Mouse (Mus musculus): ENCODE data around the gene Nuak1.

Nuak1 gene

DNA sequence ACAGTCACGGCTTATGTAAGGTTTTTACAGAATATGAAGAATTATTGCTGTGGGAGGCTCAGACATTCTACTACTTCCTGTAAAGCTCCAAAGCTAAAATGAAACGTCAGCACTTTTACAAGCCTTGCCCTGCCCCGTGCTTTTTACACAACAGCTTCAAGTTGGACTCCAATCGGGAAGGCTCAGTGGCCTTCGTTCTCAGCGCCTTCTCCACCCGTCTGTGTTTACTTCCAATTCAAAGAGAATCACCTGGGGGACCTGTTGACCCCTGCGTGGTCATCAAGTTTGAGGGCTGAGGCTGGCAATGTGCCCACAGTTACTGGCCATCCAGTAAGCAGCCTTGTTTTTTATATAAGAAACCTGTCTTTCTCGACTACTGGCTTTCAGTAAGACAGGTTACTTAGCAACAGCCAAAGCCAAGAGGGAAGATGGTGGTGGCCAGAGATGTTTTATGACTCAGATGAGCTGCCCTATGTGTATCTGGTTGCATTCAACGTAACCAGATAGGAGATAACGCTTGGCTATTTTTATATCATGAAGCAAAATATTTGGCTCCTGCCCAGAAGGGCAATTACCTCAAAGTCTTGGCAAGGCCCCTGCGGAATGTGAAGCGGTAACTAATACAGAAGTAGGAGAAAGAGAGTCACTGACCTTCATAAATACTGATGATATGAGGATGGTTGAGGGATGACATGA is 31.3 kb downstream of the Nuak1 start:
- DNase-seq (ENCODE audit: low spot score): no peak

DNA sequence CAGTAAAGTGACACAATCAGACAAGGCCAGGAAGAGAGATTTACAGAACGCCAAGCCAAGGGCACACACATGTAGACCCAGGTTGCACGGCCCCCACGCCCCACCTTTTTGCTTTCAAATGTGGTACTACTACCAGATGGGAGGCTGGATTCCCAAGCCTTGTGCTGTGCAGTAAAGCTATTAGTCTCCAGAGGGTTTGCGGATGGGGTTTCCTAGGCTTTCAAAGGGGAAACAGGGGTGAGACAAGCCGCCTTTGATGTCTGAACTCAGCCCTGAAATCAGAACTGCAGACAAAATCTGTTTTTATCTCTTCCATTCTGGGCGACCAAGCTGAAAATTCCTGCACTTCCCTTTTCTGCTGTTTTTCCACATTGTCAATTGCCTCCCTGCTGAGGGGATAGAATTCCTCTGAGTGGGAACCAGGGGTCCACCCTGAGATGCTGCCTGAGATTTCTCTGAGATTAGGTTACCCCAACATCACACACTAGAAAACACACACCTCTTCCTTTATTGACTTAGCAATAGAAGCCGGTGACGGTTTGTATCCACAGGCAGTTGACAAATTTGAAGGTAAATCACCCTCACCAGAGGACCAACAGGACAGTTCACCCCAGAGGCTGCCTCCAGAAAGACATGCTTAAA is 35.1 kb downstream of the Nuak1 start:
- DNase-seq (ENCODE audit: low spot score): no peak

DNA sequence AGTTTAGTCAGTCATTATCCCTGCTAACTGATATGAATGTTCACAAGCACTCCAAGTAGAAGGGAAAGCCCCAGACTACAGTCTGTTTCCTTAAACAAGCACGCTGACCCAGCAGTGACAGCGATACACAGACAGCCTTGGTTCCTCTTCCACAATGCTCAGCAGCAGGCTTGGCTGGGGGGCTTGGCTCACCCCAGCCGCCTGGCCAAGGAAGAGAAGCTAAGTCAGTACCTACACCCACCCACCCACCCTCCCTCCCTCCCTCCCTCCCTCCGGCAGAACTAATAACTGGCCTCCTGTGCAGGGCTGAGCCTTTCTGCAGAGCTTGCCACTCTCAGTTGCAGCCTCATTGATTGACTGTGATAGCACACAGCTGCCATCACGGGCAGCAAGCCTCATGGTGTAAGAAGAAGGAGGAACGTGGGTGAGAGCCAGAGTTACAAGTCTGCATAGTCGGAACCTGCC is 38.5 kb downstream of the Nuak1 start:
- DNase-seq (ENCODE audit: low spot score): no peak

DNA sequence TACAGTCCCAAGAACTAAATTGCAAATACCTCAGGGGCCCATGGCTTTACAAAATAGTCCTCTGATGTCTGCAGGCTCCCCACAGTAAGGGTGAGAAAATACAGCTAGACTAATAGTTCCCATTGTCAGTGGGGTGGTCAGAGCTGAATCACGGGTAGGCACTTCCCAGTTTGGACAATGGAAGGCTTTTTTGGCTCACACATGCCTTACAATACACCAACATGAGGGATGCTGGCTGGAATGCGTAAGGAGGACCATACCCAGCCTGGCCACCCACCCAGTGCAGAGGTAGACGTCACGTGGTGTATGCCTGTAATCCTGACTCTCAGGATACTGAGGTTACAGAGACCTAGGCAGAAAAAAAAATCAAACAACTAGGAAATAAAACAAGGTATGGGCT is 39.2 kb downstream of the Nuak1 start:
- DNase-seq (ENCODE audit: low spot score): no peak

DNA sequence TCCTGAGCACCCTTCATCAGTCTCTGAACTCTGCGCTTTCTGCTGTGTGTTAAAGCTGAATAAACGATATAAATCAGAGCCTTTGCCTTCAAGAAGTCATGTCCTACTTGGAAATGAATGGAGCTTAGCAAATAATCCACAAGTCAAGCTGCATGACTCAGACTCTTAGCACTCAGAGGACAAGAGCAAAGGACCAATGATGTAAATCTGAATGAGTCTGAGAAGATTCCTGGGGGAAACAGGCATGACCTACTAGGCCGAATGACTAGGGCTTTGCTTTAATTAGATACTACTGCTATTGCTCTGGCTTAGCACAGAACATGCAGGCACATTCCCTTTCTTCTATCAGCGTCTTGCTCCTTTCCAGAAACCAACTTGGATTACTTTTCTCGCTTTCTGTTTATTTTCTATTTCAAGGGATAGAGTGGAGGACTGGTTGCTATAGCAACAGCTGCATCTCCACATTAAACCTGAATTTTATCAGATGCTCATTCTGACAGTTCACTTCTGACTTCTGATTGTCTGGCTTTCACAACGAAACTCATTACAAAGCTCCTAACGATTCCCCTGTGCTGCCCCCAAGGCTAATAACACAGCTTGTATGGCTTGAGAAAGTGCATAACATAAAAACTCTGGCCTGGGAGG is 40.2 kb downstream of the Nuak1 start:
- no peak for DNase-seq (ENCODE audit: low spot score)

DNA sequence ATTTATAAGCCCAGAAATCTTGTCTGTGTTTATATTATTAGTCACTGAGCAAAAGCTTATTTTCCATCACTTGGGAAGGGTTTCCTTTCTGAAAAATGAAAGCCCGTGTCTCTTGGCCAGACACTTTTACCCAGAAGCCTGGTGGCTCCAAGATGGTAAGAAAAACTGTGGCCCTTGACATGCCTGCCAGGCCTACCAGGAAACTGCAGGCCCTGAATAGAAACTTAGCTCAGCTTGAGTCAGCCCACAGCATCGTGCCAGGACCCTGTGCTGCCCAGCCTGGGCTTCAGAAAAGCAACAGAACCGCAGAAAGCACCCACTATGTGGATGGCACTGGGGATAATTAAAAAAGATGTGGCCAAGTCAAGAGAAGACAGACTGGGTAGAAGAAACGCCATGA is 43.1 kb downstream of the Nuak1 start:
- DNase-seq (ENCODE audit: low spot score): no peak

DNA sequence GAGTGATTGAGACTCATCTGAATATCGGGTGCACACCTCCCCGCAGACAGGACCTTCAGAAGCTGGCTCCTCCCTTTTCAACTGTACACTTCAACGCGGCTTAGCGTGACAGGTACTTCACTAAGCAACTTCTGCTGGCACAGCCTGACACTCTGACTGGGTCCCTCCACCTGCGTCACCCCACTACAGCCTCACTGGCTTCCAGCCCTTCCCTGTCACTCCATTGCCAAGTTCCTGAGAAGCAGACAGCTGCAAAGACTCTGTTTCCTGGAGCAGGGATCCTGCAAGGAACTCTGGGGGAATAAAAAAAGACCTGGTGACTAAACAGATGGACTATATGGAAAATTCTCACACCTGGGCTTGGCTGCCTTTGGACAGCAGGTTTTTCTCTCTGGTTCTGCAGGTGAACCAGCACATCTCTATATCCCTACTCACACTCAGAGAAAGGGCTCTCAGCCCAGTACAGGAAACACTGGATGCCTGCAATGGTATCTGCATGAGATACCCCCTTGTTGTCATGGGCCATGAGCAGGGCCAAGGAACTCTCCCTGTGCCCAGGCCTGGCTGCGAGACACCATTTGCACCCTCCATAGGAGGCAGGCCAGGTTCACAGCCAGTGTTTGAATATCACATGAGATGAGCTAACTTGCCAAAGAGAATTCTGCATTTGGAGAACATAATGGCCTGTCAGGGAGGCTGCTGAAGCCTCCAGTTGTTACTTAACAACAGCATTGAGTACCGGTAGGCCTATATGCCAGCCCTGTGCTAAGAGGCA is 44.3 kb downstream of the Nuak1 start:
- no peak for DNase-seq (ENCODE audit: low spot score)

DNA sequence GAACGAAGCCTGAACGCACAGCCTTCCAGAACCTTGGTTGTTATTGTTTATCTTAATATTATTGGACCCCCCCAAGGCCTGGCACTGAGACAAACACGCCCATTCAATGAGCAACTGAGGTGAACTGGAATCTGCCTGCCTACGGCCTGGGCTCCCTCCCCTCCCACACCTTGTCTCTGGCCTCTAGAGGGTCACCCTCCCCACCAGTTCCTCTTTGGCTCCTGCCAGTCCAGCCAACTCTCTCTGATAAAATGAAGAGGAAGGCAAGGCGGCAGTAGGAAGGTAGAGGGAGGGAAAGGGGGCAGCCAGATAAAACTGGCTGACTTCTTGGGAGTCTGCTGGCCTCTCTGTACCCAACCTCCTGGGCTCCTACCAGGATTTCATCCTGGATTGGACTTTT is 45.1 kb downstream of the Nuak1 start:
- DNase-seq (ENCODE audit: low spot score): no peak

DNA sequence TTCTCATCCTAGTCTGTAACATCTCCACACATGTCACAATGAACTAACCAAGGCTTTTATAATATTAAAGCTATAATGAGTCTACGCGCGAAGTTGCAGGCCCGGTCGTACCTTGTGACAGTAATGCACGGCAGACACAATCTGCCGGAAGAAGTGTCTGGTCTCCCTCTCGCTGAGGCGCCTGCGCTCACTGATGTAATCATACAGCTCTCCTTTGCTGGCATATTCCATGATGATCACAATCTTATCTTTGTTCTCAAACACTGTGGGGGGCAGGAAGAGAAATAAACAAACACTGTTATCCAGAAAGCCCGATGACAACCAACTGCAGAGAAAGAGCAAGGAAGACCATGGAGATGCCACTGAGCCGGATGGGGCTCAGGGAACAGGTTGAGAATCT is 46.5 kb downstream of the Nuak1 start:
- DNase-seq (ENCODE audit: low spot score): no peak

DNA sequence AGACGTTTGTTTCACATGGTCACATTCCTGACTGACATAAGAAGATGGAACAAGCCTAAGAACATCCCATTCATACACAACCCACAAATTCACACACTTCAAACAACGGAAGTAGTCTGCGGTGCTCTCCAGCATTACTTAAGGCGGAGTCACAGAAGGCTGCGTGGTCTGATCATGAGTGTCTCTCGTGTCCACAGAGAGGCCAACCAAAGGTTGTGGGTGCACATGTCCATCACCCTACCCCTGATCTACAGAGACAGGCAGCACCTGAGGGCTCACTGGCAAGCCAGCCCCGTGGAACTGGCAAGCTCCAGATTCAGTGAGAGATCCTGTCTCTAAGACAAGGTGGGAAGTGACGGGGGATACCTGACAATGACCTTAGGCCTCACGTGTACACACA is 47.0 kb downstream of the Nuak1 start:
- no peak for DNase-seq (ENCODE audit: low spot score)

DNA sequence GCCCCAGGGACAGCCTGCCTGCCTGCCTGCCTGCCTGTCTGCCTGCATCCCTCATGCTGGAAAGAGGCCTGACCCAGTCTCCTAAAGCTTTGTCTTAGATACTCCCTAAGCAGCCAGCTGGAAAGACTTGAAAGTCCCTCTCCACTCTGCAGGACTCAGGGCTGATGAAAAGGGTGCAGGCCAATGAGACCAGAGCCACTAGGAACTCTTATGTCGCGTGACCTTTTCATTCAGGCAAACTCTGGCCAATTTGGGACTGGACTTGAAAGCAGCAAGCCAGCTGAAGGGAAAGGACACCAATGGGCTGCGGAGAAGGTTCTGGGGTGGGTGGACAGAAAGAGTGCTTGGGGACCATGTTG is 47.7 kb downstream of the Nuak1 start:
- no peak for DNase-seq (ENCODE audit: low spot score)

DNA sequence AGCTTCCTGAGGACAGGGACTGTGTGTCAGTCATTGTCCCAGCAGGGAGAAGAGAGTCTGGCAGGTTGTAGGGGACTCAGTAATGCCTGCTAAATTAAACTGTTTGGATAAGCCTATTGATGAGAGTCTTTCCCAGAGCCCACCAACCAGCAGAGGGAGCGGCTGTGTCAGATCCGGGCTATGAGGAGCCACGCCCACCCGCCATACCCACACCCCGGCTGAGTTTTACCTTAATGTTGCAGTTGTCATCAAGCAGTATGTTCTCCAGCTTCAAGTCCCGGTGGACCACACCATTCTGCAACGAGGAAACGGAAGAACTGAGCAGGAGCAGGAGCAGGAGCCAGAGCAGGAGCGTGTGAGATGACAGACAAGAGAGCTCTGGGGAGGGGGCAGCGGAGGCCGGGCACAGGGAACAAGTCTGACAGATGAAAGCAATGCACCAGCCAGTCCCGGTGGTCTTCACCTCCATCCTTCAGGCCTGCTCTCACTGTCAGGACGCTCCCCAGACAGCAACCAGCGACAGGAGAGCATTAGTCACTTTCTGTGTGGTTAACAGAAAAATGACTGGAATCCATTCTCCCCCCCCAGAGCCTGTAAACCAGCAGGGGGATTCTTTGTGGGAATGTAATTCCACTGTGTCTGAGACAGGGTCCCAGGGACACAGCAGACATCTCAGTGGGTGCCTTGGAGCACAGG is 48.2 kb downstream of the Nuak1 start:
- DNase-seq (ENCODE audit: low spot score): no peak

DNA sequence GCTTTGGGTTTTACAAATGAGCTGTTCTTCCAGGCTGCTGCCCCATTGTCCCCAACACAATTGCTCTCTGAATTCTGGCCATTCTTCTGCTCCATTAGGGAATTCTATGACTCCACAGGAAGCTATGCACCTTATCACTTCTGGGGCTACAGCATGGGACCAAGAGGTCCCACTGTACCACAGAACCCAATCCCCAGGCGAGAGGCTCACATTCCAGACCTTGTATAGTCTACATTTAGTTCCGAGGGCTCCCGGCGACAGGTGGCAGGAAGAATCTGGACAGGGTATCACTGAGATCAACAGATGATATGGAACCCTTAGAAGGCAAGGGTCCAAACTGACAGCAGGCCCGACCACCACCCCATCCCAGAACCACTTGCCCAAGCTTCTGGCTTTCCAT is 50.7 kb downstream of the Nuak1 start:
- DNase-seq (ENCODE audit: low spot score): no peak

DNA sequence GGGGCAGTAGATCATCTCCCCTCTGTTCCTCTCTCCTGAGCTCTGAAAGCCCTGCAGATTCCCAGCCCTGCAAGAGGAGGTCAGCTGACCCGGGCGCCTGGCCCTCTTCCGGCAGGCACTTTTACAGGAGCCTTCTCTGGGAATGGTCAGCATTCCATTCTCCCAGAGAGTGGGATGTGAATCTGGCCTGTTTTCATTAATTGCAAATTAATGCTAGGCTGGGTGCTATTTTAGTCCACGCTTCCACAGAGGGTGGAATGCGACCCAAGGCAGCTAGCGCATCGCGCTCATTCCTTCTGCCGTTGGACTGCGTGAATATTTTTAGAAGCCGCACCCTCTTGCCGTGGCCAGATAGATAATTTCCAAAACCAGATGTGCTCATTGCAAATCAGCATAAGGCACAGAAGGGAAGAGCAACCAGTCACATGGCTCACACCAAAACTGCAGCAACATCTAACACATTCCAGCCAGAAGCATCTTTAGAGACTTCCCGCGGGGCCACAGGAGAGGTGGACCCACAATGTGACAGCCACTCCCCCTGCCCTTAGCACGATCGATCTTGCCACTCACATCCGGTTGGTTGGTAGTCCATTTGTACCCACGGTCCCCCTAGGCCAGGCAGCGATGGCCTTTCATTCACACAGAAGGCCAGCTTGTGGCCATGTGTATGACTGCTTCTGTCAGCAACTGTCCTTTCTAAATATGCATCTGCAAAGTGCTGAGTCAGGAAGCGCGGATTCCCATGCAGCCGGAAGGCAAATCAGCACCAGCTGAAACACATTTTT is 51.8 kb downstream of the Nuak1 start:
- DNase-seq (ENCODE audit: low spot score): peak; percentile 61

DNA sequence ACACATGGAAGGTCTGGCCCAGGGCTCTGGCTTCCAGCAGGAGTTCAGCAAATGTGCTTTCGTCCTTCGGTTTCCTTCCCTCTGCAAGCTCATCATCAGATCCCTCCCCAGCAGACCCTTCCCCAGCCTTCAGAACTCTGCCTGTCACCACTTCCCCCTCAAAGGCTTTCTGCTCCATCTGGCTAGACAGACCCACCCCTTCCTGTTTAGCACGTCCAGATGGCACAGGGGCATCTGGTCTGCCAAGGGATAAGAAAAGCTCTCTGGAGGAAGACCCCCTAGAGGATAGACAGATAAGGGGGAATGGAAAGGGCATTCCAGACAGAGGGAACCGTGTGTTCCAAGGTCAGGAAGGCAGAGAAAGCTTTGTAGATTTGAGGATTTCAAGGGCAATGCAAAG is 53.1 kb downstream of the Nuak1 start:
- DNase-seq (ENCODE audit: low spot score): peak; percentile 33

DNA sequence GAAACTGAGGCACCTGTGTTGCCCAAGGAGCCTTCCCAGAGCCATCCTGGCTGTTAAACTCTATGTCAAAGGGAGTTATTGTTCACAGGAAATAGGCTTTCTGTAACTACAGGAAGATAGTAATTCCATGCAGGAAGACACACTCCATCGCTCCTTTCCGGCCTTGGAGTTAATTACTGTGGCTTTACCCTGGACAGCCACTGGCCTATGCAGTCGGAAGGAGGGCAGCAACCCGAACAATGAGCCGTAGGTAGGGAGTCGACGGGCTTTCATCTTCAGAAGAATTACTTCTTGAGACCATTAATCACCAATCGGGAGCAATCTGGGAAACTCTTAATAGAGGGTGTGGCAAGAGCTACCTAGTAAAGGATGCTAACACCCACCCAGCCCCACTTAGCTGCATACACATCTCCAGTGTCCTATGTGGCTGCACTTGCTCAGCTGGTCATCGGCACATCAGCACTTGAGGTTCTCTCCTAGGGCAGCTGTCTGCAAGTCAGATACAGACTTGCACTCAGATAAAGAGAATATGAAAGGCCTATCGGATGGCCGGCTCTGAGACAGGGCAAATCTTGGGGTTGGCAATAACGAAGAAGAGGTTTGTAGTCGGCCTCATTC is 53.7 kb downstream of the Nuak1 start:
- DNase-seq (ENCODE audit: low spot score): no peak

DNA sequence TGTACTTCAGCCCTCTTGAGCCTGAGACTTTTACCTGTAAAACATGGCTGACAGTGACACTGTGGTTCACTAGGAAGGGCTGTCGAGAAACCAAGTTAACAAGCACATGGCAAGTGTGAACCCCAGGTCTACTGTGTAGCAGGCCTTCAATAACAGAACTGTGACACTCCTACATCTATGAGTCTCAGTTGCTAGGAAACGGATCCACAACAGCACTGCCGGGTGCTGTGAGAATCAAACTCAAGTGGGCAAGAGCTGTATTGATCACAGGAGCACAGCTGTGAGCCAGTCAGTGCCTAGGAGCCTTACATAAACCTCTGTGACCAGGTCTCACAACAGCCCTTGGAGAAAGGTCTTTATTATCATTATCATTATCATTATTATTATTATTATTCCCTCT is 54.2 kb downstream of the Nuak1 start:
- no peak for DNase-seq (ENCODE audit: low spot score)

DNA sequence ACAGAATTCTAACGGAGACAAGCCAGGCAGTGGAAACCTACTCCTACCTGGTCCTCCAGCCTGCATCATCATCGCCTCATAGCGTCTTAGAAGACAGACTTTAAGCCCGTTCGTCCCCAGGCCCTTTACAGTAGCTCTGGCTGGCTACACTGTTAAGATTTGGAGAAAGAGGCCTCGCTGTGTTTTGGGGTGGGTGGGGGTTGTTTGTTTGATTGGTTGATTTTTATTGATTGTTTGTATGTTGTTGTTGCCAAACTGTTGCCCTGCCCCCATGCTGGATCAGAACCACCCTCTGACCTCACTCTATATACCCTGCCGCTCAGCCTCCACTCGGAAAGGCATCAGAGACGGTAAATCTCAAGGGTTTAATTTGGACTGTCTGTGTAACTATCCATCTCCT is 55.6 kb downstream of the Nuak1 start:
- no peak for DNase-seq (ENCODE audit: low spot score)

DNA sequence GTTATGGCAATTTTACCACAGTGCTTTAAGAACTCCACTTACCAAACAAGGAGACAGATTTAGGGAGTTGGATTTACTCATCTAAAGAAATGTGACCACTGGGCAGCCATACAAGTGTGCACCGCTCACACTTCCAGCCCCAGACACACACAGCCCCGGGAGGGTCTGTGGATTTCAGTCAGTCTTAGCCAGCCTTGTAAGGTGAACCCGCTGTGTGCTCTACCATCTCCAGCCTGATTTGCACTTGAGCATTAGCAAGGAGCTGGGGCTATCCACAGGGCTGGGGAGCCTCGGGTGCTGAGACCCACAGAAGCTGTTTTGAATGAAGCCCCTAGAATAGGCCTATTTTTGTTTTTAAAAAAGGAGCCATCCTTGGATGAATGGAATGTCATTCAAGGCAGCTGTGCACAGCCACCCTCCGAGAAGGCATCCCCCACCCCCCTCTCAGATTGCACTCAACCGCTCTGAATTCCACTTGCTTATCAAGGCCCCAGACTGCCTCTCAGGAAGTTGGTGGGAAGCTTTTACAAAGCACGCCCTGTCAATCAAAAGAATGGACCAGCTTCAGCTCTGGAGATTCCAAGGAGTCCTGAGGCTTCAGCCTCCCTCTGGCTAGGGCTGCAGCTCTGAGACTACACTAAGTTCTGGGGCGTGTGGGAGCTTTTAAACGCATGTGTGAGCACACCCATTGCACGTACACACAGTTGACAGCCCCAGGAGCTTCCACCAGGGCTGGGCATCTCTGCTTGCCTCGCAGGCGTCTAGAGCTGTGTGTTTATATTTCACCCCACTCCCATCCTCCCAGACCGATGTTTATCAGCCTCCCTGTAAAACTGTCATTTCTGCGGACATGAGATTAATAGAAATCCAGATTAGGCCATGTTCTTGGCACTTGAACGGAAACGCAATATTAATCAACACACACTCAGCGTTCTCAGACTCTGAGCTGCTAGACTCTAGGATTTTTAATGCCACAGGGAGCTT is 57.2 kb downstream of the Nuak1 start:
- peak; percentile 66 for DNase-seq (ENCODE audit: low spot score)
